Mouse (Mus musculus) liver (tissue): ENCODE results near the gene Gabrd.

ENCODE experiments used
- DNase-seq: peaks from one replicate; pipeline ENCODE4 v3.0.0-alpha.2; 2020; ENCODE audit warnings: mixed read lengths

Gene Gabrd

GRCm38 (mm10) chr4:155382752-155383151 is 15.2 kb downstream of the Gabrd start:
- no peak for DNase-seq

- DNase-seq, result no peak
Measured at GRCm38 (mm10) chr4:155381974-155382373, 15.9 kb downstream of the Gabrd start.

GRCm38 (mm10) chr4:155371797-155372735 is 25.8 kb downstream of the Gabrd start:
- DNase-seq, result no peak

DNA sequence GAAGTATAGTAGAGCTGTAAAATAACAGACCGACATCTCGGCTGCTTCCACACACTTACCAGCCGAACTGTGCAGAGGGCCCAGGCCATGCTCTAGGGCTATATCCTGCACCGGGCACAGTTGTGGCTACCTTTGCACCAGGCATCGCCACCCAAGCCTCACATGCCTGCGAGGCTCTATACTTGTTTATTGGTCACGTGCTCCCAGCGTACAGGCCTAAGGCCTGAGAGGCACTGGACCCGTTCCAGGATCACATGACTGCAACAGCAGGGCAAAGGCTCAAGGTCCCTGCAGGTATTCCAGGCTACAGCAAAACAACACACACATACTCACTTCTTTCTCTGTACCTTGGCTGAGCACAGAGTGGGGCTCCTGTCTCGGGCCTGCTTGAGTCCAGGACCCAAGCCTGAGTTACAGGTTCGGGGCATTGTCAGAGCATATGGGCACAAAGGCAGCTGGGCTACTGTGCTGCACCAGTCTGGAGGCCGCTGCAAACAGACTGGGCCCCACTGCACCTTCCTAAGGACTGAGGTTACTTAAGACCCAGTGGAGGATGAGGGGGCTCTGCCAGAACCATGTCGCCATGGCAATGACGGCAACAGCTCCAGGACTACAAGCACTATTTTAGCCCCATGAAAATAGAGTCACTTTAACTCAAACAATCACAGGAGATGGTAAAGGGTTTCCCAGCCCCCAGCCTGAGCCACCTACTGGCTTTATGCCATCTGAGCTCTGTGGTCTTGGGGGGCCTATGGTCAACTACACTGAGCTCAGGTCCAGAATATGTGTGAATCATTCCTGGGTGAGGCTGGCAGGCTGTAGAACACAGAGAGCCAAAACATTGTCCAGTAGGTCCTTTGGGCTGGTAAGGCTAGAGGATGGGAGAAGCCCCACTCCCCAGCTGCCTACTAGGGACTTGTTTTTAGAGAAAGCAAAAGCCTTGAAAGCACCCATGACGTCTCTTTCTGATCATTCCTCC is 26.9 kb downstream of the Gabrd start:
- DNase-seq, result peak; percentile 32

- peak; percentile 55 for DNase-seq
Measured at GRCm38 (mm10) chr4:155368684-155369083, 29.2 kb downstream of the Gabrd start.

DNA sequence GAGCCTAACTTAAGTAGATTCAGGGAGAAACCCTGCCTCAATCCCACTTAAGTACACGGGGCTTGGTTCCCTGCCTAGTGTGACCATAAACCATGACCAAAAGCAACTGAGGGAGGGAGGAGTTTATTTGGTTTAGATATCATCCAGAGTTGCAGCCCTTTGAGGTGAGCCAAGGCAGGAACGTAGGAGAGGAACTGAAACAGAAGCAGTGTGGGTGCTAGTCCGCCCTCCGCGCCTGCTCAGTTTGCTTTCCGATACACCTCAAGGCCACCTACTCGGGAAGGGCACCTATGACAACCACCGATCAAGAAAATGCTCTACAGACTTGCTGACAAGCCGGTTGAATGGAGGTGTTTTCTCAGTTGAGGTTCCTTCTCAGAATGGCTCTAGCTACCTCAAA is 30.2 kb downstream of the Gabrd start:
- DNase-seq, result no peak

GRCm38 (mm10) chr4:155366784-155367183 is 31.1 kb downstream of the Gabrd start:
- no peak for DNase-seq

GRCm38 (mm10) chr4:155362443-155362842 is 35.5 kb downstream of the Gabrd start:
- DNase-seq, result no peak

DNA sequence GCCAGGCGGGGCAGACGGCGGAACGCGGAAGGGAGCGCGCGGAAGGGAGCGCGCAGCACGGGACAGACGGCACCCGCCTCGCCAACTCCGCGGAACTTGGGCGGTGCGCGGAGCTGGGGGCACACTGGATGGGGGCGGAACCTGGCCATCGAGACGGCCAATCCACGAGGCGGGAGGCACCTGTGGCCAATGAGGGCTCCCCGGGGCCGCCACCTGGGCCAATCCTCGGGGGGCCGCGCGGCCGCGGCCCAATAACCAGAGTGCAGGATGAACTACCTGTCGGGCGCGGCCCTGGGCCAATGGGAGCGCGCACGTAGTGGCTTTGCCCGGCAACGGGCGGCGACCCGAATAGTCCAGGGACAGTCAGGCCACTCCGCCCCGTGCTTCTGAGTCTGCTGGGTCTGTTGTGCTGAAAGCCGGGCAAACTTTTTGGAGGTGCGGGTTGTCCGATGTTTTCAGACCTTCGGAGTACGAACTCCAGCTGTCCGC is 36.6 kb downstream of the Gabrd start, which contains the start of gene Prkcz:
Gene Prkcz (minus strand): TSS at position 59 of the 489 bp plus-strand sequence.
- DNase-seq, result peak; percentile 74

DNA sequence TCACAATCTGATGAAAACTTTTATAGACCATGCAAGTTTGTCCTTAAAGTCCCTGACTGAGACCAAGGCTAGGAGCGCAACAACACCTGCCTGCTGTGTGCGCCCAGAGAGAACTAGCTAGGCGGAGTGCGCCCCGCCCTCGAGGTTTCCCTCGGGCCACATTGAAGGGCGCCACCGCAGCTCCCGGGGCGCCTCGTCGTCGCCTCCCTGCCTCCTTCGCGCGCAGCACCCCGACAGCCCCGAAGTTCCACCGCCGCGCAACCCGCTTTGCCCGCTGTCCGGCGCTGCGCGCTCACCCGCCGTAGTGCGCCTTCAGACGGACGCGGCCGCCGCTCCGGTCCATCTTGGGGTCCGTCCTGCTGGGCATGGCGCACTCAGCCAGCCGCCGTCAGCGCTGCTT is 37.1 kb downstream of the Gabrd start:
- DNase-seq, result no peak

DNA sequence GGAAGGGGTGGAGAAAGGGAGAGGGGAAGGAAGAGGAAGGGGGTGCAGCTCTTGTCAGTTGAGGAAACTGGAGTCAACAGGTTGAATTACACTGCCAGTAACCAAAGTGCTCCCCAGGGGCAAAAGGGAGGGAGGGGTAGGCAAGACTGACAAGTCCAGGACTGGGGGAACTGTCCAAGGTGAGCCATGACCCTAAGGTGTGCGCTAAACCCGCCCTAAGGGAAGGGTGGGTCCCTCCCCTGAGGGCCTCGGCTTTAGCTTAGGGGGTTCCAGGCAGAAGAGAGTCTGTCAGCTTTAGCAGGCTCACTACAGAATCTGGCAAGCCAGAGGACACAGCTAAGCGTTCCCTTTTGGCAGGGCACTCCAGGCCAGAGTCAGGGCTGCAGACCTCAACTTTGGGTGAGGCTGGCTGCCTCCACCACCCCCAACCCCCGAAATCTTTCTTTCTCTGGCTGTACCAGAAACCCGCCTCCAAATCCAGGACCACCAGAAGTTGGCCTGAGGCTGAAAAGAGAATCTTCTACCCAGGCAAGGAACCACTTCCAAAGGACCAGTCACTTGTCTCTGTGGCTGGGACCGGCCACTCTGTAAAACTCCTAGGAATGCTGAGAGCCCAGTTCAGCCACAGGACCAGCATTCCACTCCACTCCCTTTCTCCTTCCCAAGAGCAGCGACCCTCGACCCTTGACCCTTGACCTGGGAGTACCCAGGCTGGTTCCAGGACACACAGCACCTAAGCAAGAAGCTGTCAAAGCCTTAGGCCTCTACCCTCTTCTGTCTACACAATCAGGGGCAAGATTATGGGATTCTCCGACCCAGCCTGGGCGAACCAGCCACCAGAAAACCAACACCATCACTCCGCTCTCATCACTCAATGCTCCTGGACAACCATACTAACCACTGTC is 38.1 kb downstream of the Gabrd start:
- no peak for DNase-seq

GRCm38 (mm10) chr4:155357601-155358000 is 40.3 kb downstream of the Gabrd start:
- no peak for DNase-seq

- DNase-seq, result no peak
Measured at GRCm38 (mm10) chr4:155356354-155356753, 41.6 kb downstream of the Gabrd start.

DNA sequence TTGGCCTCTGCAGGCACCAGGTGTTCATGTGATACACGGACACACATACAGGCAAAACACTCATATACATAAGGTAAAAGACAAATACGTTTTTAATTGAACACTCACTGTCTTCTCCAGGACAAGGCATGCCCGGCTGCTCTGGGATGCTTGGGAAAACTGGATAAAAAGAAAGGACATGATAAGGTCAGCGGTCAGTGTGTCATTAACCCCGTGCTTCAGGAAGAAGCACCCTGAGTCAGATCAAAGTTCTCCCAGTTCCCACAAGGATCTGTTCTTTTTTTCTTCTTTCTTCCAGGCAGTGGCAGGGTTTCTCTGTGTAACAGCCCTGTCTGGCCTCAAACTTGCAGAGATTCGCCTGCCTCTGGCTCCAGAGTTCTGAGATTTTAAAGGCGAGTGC is 43.4 kb downstream of the Gabrd start:
- no peak for DNase-seq

GRCm38 (mm10) chr4:155354035-155354434 is 43.9 kb downstream of the Gabrd start:
- no peak for DNase-seq

- DNase-seq, result no peak
Measured at GRCm38 (mm10) chr4:155352581-155352980, 45.3 kb downstream of the Gabrd start.

GRCm38 (mm10) chr4:155346350-155346749 is 51.6 kb downstream of the Gabrd start:
- no peak for DNase-seq

- DNase-seq, result no peak
Measured at GRCm38 (mm10) chr4:155345608-155345953, 52.3 kb downstream of the Gabrd start.

DNA sequence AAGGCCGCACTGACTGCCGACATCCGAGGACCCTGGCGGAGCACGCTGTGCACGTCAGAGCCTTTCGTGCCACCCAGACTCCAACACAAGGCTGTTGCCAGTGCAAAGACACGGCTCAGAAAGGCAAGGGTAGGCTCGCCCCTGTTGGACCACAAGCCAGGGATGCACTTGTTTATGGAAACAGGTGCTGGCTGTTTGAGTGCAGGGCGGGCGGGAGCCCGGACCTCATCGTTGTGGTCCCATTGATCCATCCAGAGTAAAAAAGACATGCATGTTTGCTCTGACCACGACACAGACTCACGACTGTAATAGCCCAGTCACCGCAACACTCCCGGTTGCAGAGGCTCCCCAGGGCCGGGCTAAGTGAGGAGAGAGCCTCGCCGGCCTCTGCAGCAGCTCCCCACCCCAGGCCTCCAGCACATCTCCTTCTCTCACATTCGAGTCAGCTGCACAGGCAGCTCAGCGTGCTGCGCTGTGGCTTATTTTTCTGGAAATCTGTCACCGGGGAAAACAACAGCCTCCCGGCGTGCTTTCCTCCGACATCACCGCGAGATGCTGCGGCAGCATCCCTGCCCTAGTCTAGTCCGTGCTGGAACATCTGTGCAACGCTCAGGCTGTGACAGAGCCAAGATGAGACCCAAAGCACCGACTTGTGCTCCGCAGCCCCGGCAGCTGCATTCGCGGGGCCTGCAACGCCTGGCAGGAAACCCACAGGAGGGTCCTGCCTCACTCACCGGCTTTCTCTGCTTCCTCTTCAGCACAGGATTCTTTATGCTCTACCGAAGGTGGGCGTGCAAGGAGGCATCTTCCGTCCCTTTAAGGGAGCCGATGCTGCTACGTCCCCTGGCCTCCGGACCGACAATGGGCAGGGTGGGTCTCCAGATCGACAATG is 53.0 kb downstream of the Gabrd start:
- no peak for DNase-seq

DNA sequence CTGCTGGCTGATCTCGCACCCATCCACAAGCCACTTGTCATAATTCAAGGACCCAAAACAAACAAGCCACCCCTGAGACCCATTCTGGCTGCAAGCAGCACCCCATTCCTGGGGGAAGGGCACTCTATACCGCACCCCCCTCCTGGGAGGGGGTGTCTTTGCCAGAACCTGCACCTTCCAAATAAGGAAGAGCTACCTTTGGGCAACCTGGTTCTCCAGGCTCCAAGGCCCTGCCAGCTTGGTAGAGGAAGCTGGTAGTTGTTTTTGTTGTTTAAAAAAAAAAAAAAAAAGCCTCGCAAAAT is 53.7 kb downstream of the Gabrd start:
- DNase-seq, result no peak
